Mouse (Mus musculus) macrophage (primary cell): ENCODE measurements around the gene Aim2. TPM values are rescaled to one million over a fixed set of nuclear protein-coding genes. Genes with fewer than 3 reads are reported as not detected.
"Not testable (repeated sequence)": the region's sequence is repeated elsewhere in the genome, so short reads cannot be mapped to it uniquely, and the experiment has no call there.

Experiments
- H3K27ac ChIP-seq: fragments of 350-480 bp; formaldehyde crosslinking; 2 replicates; pipeline ENCODE4 v1.9.0; 2021
- H3K36me3 ChIP-seq: fragments of 350-480 bp; formaldehyde crosslinking; 2 replicates; pipeline ENCODE4 v1.9.0; 2021; ENCODE audit errors: inconsistent target
- H3K4me3 ChIP-seq: fragments of 350-480 bp; formaldehyde crosslinking; 2 replicates; pipeline ENCODE4 v1.9.0; 2021; ENCODE audit errors: inconsistent target
- H3K79me2 ChIP-seq: fragments of 350-480 bp; formaldehyde crosslinking; 2 replicates; pipeline ENCODE4 v1.9.0; 2021; ENCODE audit errors: inconsistent target
- WGBS: methylation state at CpG from one replicate; pipeline ENCODE4 v1.1.7; 2026; ENCODE audit warnings: inconsistent platforms; ENCODE audit not compliant: missing documents; 5-methylcytosine and 5-hydroxymethylcytosine counted together
- polyA plus RNA-seq: library from polyadenylated mRNA; stranded (reverse); fragments of 250-400 nt; gene quantifications from 3 replicates; pipeline ENCODE4 v1.2.4, GENCODE M21; 2018; ENCODE audit warnings: inconsistent platforms

Aim2 gene
- polyA plus RNA-seq, 1 experiment from 2014 or later = 91.8 TPM

GRCm38 (mm10) chr1:173437161-173437953 lies 86.7 kb downstream of the Aim2 start:
- Histone ChIP-seq H3K36me3 (0 out of 2 replicates have a peak, but pooled peaks cover 5% of the 10 kb centered on the region), H3K27ac (peak overlapping the region; percentile 27; the same call in 1 of the 2 replicates), H3K4me3 (no peak overlapping the region), H3K79me2 (peaks cover 98% of the 10 kb centered on the region)
- WGBS = 32% methylated on average over 6 of the region's 6 CpGs

GRCm38 (mm10) chr1:173440681-173441080 lies 90.0 kb downstream of the Aim2 start:
- H3K27ac ChIP-seq = no peak overlapping the region
- WGBS = 36% methylated on average over 1 of the region's 1 CpGs
- H3K4me3 ChIP-seq = no peak overlapping the region
- peaks cover 97% of the 10 kb centered on the region for H3K79me2 ChIP-seq
- H3K36me3 ChIP-seq = peaks cover 29% of the 10 kb centered on the region; the same call in 1 of the 2 replicates

- 8% methylated on average over 4 of the region's 4 CpGs for whole genome bisulfite sequencing
- Histone ChIP-seq H3K36me3 (peaks cover 34% of the 10 kb centered on the region; the same call in 1 of the 2 replicates), H3K27ac (no peak overlapping the region), H3K79me2 (peaks cover 97% of the 10 kb centered on the region), H3K4me3 (no peak overlapping the region)
Observed at GRCm38 (mm10) chr1:173441210-173441609, 90.5 kb downstream of the Aim2 start.

GRCm38 (mm10) chr1:173443061-173443460 lies 92.4 kb downstream of the Aim2 start:
- H3K36me3 ChIP-seq = peaks cover 42% of the 10 kb centered on the region; the same call in 1 of the 2 replicates
- WGBS = 100% methylated on average over 1 of the region's 1 CpGs
- H3K79me2 ChIP-seq = peaks cover 97% of the 10 kb centered on the region
- no peak overlapping the region for H3K27ac ChIP-seq
- no peak overlapping the region for H3K4me3 ChIP-seq

GRCm38 (mm10) chr1:173447067-173447466 lies 96.4 kb downstream of the Aim2 start:
- Histone ChIP-seq H3K36me3 (peaks cover 50% of the 10 kb centered on the region; the same call in 1 of the 2 replicates), H3K4me3 (no peak overlapping the region), H3K27ac (no peak overlapping the region), H3K79me2 (peaks cover 89% of the 10 kb centered on the region)
- WGBS = 32% methylated on average over 3 of the region's 4 CpGs

GRCm38 (mm10) chr1:173450621-173451020 lies 99.9 kb downstream of the Aim2 start:
- no peak overlapping the region for H3K4me3 ChIP-seq
- WGBS = 76% methylated on average over 4 of the region's 4 CpGs
- no peak overlapping the region for H3K27ac ChIP-seq
- H3K36me3 ChIP-seq = peaks cover 54% of the 10 kb centered on the region
- H3K79me2 ChIP-seq = peaks cover 73% of the 10 kb centered on the region

- H3K36me3 ChIP-seq = peaks cover 52% of the 10 kb centered on the region
- peaks cover 63% of the 10 kb centered on the region for H3K79me2 ChIP-seq
- 32% methylated on average over 5 of the region's 5 CpGs for WGBS
- peak overlapping the region; percentile 37 for H3K27ac ChIP-seq
- no peak overlapping the region for H3K4me3 ChIP-seq
Observed at GRCm38 (mm10) chr1:173451665-173452064, 101.0 kb downstream of the Aim2 start.

- Histone ChIP-seq H3K36me3 (peaks cover 57% of the 10 kb centered on the region), H3K27ac (no peak overlapping the region), H3K79me2 (peaks cover 18% of the 10 kb centered on the region; the same call in 1 of the 2 replicates), H3K4me3 (no peak overlapping the region)
- 49% methylated on average over 7 of the region's 7 CpGs for WGBS
Observed at GRCm38 (mm10) chr1:173456139-173456754, 105.6 kb downstream of the Aim2 start.

GRCm38 (mm10) chr1:173456761-173457160 lies 106.1 kb downstream of the Aim2 start:
- Histone ChIP-seq H3K4me3 (no peak overlapping the region), H3K27ac (no peak overlapping the region), H3K79me2 (peaks cover 18% of the 10 kb centered on the region; the same call in 1 of the 2 replicates), H3K36me3 (peaks cover 63% of the 10 kb centered on the region)
- WGBS = 92% methylated on average over 5 of the region's 5 CpGs

- not testable (repeated sequence) for H3K27ac ChIP-seq, H3K4me3 ChIP-seq
- Histone ChIP-seq H3K79me2 (peaks cover 46% of the 10 kb centered on the region; the same call in 1 of the 2 replicates), H3K36me3 (peaks cover 51% of the 10 kb centered on the region)
- WGBS = 96% methylated on average over 5 of the region's 5 CpGs
Observed at GRCm38 (mm10) chr1:173480399-173481181, 129.9 kb downstream of the Aim2 start.

- not testable (repeated sequence) for H3K4me3 ChIP-seq, H3K27ac ChIP-seq
- Histone ChIP-seq H3K36me3 (peaks cover 50% of the 10 kb centered on the region), H3K79me2 (peaks cover 41% of the 10 kb centered on the region; the same call in 1 of the 2 replicates)
- WGBS = 95% methylated on average over 3 of the region's 3 CpGs
Observed at GRCm38 (mm10) chr1:173481182-173481574, 130.5 kb downstream of the Aim2 start.

- Histone ChIP-seq H3K79me2 (peaks cover 29% of the 10 kb centered on the region; the same call in 1 of the 2 replicates), H3K27ac (peak within 1 kb of the TSS; percentile 15; the same call in 1 of the 2 replicates), H3K36me3 (peaks cover 15% of the 10 kb centered on the region), H3K4me3 (peak within 1 kb of the TSS; percentile 25)
- 18% methylated on average over 2 of the region's 3 CpGs for WGBS
Observed at GRCm38 (mm10) chr1:173490812-173491480, 140.3 kb downstream of the Aim2 start, which contains the start of gene Ifi206. TSS of gene Ifi206 (minus strand) at chr1:173491041.

- H3K79me2 ChIP-seq = peaks cover 29% of the 10 kb centered on the region; the same call in 1 of the 2 replicates
- H3K27ac ChIP-seq = peak overlapping the region; percentile 12; the same call in 1 of the 2 replicates
- not testable (repeated sequence) for H3K4me3 ChIP-seq
- peaks cover 11% of the 10 kb centered on the region; the same call in 1 of the 2 replicates for H3K36me3 ChIP-seq
Observed at GRCm38 (mm10) chr1:173491483-173491882, 140.8 kb downstream of the Aim2 start.

GRCm38 (mm10) chr1:173510595-173510994 lies 159.9 kb downstream of the Aim2 start:
- H3K27ac ChIP-seq, H3K79me2 ChIP-seq, H3K4me3 ChIP-seq, H3K36me3 ChIP-seq: not testable (repeated sequence)
- WGBS = 100% methylated on average over 2 of the region's 2 CpGs
